Mouse (Mus musculus): ENCODE results near the gene Dusp10. TPM values are rescaled to one million over a fixed set of nuclear protein-coding genes. Genes with fewer than 3 reads are reported as not detected.

The Dusp10 gene
- total RNA-seq, 1 experiment from 2014 or later = 15.5 TPM

DNA sequence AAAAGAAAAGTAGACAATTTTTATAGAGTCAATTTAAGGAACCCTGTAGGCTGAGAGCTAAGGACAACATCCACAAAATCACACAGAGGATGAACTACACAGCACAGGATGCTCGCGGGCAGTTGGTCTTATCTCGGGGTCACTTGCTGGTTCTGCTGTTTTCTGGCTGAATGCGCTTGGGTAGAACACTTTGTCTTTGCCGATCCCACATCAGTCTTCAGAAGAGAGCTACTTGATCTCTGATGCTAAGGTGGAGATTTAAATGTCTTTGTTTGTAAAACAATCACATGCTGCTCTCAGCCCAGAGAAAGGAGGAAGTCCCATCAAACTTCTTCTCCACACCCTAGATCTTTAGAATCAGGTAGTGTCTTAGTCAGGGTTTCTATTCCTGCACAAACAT, 12.0 kb downstream of the Dusp10 start:
- ATAC-seq (ENCODE audit: extremely low read depth, insufficient number of reproducible peaks, low FRiP score, poor library complexity, severe bottlenecking) = no peak

GRCm38 (mm10) chr1:184027039-184027438, 13.9 kb downstream of the Dusp10 start:
- no peak for ATAC-seq (ENCODE audit: extremely low read depth, insufficient number of reproducible peaks, low FRiP score, poor library complexity, severe bottlenecking)

DNA sequence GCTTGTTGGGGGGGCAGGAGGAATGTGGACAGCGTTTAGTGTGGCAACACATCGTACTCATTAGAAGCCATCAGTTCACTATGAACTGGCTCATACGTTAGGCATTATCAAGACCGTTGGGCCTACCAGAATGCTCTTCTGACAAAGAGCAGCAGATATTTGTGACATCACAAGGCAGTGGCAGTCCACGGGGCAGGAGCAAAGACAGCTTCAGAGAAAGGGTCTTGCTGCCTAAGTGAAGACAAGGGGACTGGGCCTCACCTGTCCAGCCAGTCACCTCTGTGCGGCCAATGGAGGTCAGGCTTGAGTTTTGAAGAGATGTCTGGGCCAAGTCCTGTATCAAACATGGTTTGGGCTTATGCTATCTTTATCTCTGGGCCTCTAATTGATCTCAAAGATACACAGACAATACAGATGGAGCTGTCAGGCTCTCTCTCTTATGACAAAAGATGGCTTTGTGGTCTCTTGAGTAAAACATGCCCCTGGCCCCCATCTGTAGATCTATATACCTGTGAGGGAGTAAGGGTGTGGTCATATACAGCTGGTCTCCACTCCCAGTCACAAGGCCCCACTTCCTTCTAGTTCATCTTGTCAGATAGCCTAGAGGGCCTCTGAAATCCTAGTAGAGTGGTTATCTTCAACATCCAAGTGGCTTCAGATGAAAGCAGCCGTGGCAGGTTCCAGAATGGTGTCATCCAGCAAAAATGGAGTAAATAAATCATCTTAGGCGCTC, 17.1 kb downstream of the Dusp10 start:
- ATAC-seq (ENCODE audit: extremely low read depth, insufficient number of reproducible peaks, low FRiP score, poor library complexity, severe bottlenecking) = no peak

DNA sequence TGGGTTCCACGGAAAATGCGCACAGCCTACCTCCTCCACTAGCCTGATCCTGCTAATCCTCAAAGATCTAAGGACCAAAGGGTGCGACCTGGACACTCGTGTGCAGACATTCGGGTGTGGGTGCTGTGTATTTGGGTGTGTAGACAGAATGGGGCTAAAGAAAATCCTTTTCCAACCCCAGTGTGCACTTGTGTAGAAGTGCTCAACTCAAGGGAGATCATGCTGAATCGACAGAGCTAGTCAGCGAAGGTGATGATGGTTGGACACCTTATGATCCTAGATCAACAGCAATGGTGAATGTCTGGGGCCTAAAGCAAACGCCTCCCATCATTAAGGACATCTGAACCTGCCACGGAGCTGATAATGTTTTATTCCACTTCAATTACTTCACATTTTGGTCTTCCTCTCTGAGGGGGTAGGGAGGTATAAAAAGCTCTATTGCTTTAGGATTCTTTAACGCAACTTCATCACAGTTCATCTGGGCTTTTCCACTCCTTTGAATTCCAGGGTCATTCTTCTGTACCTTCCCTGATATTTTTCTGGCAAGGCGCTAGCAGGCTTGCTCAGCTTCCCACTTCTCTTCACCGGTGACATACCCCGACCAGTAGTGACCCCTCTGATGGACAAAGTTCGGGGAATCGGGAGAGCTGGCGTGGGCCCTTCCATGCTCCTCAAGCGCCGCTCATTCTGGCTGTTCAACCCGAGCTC, 19.7 kb downstream of the Dusp10 start:
- no peak for ATAC-seq (ENCODE audit: extremely low read depth, insufficient number of reproducible peaks, low FRiP score, poor library complexity, severe bottlenecking)

DNA sequence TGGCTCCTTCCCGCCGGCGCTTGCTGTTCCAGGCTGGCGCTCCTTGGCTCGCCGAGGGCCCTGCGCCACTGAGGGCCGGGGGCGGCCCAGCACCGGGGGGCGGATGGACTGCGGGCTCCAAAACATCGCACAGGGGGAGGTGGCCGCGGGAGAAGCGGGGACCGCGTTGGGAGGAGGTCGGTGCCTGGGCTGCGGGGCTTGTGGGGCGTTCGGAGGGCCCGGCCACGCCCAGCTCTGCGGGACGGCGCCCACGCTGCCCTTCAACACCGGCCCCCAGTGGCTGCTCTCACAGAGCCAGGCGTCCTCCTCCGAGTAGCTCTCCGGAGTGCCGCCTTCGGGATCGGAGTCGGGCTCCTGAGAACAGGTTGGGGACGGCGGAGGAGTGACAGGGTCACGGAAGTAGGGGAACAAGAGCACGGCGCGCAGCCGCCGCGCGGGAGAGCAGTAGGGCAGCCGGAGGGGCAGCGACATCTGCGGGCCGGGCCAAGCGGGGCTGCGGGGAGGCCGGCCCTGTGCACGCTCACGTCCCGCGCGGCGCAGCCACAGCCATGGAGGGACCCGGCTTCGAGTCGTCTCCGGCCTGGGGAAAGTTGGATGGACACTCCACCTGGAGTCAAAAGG, 20.4 kb downstream of the Dusp10 start:
- ATAC-seq (ENCODE audit: extremely low read depth, insufficient number of reproducible peaks, low FRiP score, poor library complexity, severe bottlenecking) = peak; percentile 13

DNA sequence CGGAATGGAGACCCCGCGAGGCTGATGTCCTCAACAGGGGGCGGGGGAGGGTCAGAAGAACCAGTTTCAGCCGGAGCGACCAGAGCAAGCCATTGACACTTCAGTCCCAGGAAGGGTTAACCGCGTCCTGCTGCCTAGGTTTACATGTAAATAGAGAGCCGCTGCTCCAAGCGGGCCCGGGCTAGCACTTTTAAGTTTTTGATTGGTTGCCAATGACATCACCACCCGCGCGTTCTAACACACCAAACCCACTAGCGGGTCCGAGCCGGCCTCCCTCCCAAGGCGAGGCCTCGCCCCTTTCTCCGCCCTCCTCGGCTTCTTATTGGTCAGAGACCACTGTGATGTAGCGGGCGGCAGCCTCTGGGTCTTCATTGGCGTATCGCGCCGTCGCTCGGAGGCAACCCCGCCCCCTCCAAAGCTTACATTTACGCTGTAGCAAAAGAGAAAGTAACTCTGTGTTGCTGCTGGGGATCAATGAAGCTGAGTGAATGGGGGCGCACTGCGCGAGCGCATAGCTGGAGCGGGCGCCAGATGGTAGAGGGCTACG, 21.0 kb downstream of the Dusp10 start, which contains the start of gene 1700056E22Rik:
Gene 1700056E22Rik, minus strand, starts transcription at position 291 of the 547 bp plus-strand sequence.
- ATAC-seq (ENCODE audit: extremely low read depth, insufficient number of reproducible peaks, low FRiP score, poor library complexity, severe bottlenecking) = peak; percentile 95

GRCm38 (mm10) chr1:184034741-184035181, 21.7 kb downstream of the Dusp10 start:
- no peak for ATAC-seq (ENCODE audit: extremely low read depth, insufficient number of reproducible peaks, low FRiP score, poor library complexity, severe bottlenecking)

DNA sequence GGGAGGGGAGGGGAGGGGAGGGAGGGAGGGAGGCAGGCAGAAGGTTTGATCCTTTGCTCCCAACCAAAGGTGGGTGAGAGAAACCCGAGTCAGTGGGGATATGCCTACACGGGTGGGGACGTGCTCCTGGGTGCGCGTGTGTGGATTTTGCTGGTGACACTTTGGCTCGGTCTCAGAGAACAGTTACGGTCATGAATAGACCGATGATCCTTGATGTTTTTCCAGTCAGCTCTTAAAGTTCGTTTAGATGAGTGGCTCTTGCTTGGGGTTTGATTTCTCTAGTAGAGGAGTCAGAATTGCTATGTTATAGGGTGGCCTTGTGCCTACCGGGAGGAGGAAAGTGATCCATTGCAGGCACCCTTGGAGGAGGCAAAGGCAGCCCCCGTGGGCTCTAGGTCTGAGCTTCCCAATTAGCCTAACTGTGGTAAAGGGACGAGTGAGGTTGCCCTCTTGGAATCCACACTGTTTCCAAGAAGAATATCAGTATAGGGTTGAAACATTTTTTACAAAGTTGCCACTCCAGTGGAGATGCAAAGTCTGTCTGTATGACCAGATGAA, 22.3 kb downstream of the Dusp10 start:
- no peak for ATAC-seq (ENCODE audit: extremely low read depth, insufficient number of reproducible peaks, low FRiP score, poor library complexity, severe bottlenecking)

DNA sequence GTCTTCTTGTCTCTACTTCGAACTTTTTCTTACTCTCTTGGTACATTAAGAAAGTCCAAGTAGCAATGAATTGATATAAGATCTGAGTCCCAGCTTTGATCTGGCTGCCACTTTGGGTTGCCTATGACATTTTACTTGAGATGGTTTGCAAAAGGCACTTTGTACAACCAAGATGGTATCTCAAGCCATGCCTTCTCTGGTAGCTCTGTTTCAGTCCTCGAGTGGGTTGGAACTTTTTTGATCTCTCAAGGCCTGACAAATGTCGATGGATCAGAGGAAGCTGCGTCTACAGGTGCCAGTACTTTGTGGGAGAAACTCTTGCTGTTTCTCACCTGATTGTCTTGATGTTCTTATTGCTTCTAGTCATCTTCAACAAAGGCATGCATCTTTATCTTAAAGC, 24.7 kb downstream of the Dusp10 start:
- ATAC-seq (ENCODE audit: extremely low read depth, insufficient number of reproducible peaks, low FRiP score, poor library complexity, severe bottlenecking) = no peak

DNA sequence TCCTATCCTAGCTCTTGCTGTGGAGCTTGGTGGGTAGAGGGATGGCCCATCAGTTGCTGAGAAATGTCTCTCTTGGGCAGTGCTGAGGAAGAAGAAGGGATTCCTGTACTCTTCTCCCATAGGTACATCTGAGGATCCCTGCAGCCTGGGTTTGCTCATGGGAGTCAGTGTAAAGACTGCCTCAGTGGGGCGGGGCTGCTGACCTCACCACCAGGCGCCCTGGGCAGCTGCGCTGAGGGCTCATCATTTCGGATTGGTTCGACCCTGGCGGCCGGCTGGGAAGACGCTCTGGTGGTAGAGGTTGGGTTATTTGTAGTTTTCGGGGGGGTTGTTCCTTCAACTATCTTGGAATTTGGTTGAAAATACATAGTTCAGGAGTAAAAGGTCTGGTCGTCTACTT, 26.2 kb downstream of the Dusp10 start:
- no peak for ATAC-seq (ENCODE audit: extremely low read depth, insufficient number of reproducible peaks, low FRiP score, poor library complexity, severe bottlenecking)

GRCm38 (mm10) chr1:184040181-184040580, 27.1 kb downstream of the Dusp10 start:
- ATAC-seq (ENCODE audit: extremely low read depth, insufficient number of reproducible peaks, low FRiP score, poor library complexity, severe bottlenecking) = no peak

DNA sequence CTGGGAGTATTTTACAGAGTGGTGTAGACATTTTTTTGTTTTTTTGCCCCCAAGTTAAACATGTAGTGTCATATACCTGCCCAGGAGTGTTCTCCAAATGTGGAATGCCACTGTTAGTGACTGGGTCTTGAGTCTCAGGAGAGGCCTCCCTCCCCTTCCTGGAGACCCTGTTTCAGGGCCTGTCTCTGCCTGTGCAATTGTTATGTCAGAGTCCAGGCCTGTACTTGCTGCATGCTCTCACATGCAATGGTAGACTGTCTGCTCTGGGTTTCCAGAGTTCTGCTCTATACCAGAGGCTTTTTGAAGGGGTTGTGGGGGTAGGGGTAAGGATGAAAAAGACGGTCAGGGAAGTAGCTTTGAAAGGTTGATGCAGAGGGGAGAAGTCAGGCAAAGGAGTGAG, 27.8 kb downstream of the Dusp10 start:
- ATAC-seq (ENCODE audit: extremely low read depth, insufficient number of reproducible peaks, low FRiP score, poor library complexity, severe bottlenecking) = no peak

GRCm38 (mm10) chr1:184041778-184042573, 28.9 kb downstream of the Dusp10 start:
- no peak for ATAC-seq (ENCODE audit: extremely low read depth, insufficient number of reproducible peaks, low FRiP score, poor library complexity, severe bottlenecking)

- ATAC-seq (ENCODE audit: extremely low read depth, insufficient number of reproducible peaks, low FRiP score, poor library complexity, severe bottlenecking) = no peak
Observed at GRCm38 (mm10) chr1:184042745-184043144, 29.6 kb downstream of the Dusp10 start.

DNA sequence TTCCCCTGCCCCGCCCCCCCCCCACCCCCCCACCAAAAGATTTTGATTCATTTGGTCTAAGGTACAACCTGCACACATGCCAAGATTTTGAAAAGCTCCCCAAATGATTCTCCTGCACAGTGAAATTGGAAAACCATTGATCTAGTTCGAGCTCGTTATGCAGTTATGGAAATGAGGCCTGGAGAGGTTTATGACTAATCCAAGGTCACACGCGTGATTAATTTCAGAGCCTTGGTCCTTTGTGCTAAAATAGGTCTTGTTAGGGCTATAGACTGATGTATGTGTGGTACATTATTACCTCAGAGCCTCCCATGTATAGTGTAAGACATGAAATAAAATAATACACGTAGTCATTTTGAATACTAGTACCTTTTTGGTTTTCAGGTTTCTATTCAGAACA, 30.3 kb downstream of the Dusp10 start:
- ATAC-seq (ENCODE audit: extremely low read depth, insufficient number of reproducible peaks, low FRiP score, poor library complexity, severe bottlenecking) = no peak

GRCm38 (mm10) chr1:184046070-184046677, 33.1 kb downstream of the Dusp10 start:
- ATAC-seq (ENCODE audit: extremely low read depth, insufficient number of reproducible peaks, low FRiP score, poor library complexity, severe bottlenecking) = no peak

DNA sequence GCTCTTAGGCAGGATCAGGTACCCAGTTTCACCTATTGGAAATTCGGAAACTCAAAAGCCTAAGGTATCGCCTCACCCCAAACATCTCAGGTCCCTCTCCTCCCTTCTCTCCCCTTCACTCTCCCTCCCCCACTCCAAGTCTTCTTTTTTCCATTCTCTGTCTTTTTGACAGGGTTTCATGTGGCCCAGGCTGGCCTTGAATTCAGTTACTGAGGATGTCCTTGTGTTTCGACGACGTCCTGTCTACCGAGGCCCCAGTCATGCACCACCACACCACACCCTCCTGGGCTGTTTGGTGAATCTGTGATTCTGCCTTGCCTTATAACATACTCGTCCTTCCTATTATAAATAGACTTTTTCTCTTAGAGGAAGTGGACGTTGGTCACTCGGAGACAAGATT, 34.7 kb downstream of the Dusp10 start:
- no peak for ATAC-seq (ENCODE audit: extremely low read depth, insufficient number of reproducible peaks, low FRiP score, poor library complexity, severe bottlenecking)

DNA sequence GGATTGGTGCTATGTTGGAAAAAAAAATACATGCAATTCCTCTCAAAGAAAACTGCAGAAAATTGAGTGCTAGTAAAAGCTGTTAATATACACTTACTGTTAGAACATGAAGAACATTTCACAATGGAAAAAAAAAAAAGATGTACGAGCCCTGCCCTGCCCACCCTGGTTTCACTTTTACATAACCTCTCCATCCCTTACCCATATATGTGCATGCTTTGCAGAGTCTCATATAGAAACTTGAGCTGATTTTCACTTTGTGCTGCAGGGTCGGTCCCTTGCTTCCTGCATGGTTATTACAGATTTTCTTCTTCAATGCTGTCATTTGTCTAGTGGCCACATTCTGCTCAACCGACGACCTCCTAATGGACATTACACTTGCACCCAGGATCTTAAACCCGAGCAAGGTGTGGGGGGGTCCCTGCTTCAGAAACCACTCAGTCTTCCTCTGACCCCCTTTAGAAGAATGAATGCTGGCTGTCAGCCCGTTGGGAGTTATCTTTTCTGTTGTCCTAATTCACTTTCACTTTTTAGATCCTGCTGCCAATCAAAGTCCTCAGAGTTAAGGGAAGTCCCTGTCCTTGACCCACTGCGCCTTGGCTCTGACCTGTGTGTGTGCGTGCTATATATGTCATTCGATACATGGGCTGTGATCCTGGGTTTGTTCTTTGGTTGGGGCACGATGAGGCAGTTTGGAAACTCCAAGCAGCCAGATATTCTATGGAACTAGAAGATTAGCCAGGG, 35.7 kb downstream of the Dusp10 start:
- peak; percentile 70 for ATAC-seq (ENCODE audit: extremely low read depth, insufficient number of reproducible peaks, low FRiP score, poor library complexity, severe bottlenecking)

Measured in neutrophil, adult 5-6 weeks (primary cell).